Mouse (Mus musculus) spleen, adult 2 months (tissue): ENCODE data around the gene Fndc9. TPM values are rescaled to one million over a fixed set of nuclear protein-coding genes. Genes with fewer than 3 reads are reported as not detected.

Experiments used
- DNase-seq, 2 experiments: peaks; one replicate each; pipeline versions ENCODE4 v3.0.0 to v3.0.0-alpha.2; 2012 to 2021; ENCODE audit warnings: low spot score in 2 of 2, low read depth in 1 of 2
- H3K27ac ChIP-seq: fragments of 200-500 bp; 2 replicates; pipeline ENCODE4 v1.5.1; 2012; ENCODE audit warnings: low read length, inconsistent platforms; ENCODE audit not compliant: insufficient read depth
- H3K27me3 ChIP-seq: fragments of 200-500 bp; 2 replicates; pipeline ENCODE4 v1.6.1; 2012; ENCODE audit warnings: mild to moderate bottlenecking, moderate library complexity, low read length, inconsistent platforms; ENCODE audit not compliant: control insufficient read depth, insufficient read depth
- H3K36me3 ChIP-seq: fragments of 200-500 bp; 2 replicates; pipeline ENCODE4 v1.6.1; 2012; ENCODE audit warnings: mild to moderate bottlenecking, low read length, inconsistent platforms; ENCODE audit not compliant: control insufficient read depth, insufficient read depth
- H3K4me1 ChIP-seq: fragments of 200-500 bp; 2 replicates; pipeline ENCODE4 v1.6.1; 2011; ENCODE audit warnings: inconsistent platforms; ENCODE audit not compliant: control insufficient read depth, insufficient read depth, insufficient read length
- H3K4me3 ChIP-seq: fragments of 200-500 bp; 2 replicates; pipeline ENCODE4 v1.5.1; 2011; ENCODE audit warnings: mild to moderate bottlenecking, inconsistent platforms; ENCODE audit not compliant: insufficient read depth, insufficient read length; ENCODE audit errors: extremely low read depth
- CTCF ChIP-seq: fragments of 200-500 bp; IDR thresholded peaks from 2 replicates; pipeline ENCODE4 v1.5.1; 2011; ENCODE audit warnings: mild to moderate bottlenecking, inconsistent platforms; ENCODE audit not compliant: insufficient read depth, insufficient read length, insufficient replicate concordance; ENCODE audit errors: extremely low read depth
- POLR2A ChIP-seq: fragments of 200-500 bp; IDR thresholded peaks from 2 replicates; pipeline ENCODE4 v1.6.1; 2011; ENCODE audit warnings: low read depth, low read length, inconsistent platforms
- WGBS: fragments of 180-500 bp; shearing (Covaris S2); methylation state at CpG from one replicate; pipeline ENCODE4 v1.1.7; 2018; 5-methylcytosine and 5-hydroxymethylcytosine counted together
- polyA plus RNA-seq: library from polyadenylated mRNA; depleted of rRNA; stranded (reverse); fragments of >200 nt; gene quantifications from 2 replicates; pipeline ENCODE4 v1.2.3, GENCODE M21; 2012

The Fndc9 gene
- polyA plus RNA-seq, 1 experiment: not detected

GRCm38 (mm10) chr11:46245926-46246325 lies 10.6 kb downstream of the Fndc9 start:
- no peak overlapping the region for H3K27ac ChIP-seq
- WGBS: 75% methylated on average over 8 of the region's 8 CpGs
- no peaks in the 10 kb centered on the region for H3K4me1 ChIP-seq
- TF ChIP-seq POLR2A (no peak), CTCF (no peak)
- peaks cover 51% of the 10 kb centered on the region for H3K36me3 ChIP-seq
- H3K27me3 ChIP-seq: no peaks in the 10 kb centered on the region
- no peak overlapping the region for H3K4me3 ChIP-seq
- DNase-seq: no peak

- WGBS: 92% methylated on average over 7 of the region's 7 CpGs
- Histone ChIP-seq H3K27ac (no peak overlapping the region), H3K4me1 (no peaks in the 10 kb centered on the region), H3K4me3 (no peak overlapping the region), H3K36me3 (peaks cover 52% of the 10 kb centered on the region), H3K27me3 (no peaks in the 10 kb centered on the region)
- TF ChIP-seq CTCF: no peak
- TF ChIP-seq POLR2A: no peak
- DNase-seq: no peak
These were observed 11.1 kb downstream of the Fndc9 start for GRCm38 (mm10) chr11:46246393-46246792.

GRCm38 (mm10) chr11:46248352-46248751 lies 13.0 kb downstream of the Fndc9 start:
- TF ChIP-seq CTCF (no peak), POLR2A (no peak)
- Histone ChIP-seq H3K27ac (no peak overlapping the region), H3K4me1 (no peaks in the 10 kb centered on the region), H3K27me3 (no peaks in the 10 kb centered on the region), H3K4me3 (no peak overlapping the region), H3K36me3 (peaks cover 50% of the 10 kb centered on the region)
- WGBS: 72% methylated on average over 3 of the region's 3 CpGs
- DNase-seq: no peak

GRCm38 (mm10) chr11:46251994-46252393 lies 16.7 kb downstream of the Fndc9 start:
- peak in 1 of 2 experiments; percentile 62 for DNase-seq
- H3K36me3 ChIP-seq: peaks cover 44% of the 10 kb centered on the region
- H3K4me3 ChIP-seq: no peak overlapping the region
- WGBS: 41% methylated on average over 7 of the region's 7 CpGs
- H3K27ac ChIP-seq: no peak overlapping the region
- peak; percentile 87; the same call in 1 of the 2 replicates for TF ChIP-seq CTCF
- TF ChIP-seq POLR2A: no peak
- no peaks in the 10 kb centered on the region for H3K4me1 ChIP-seq
- no peaks in the 10 kb centered on the region for H3K27me3 ChIP-seq

- Histone ChIP-seq H3K27ac (no peak overlapping the region), H3K4me3 (no peak overlapping the region), H3K36me3 (peaks cover 49% of the 10 kb centered on the region), H3K27me3 (no peaks in the 10 kb centered on the region), H3K4me1 (no peaks in the 10 kb centered on the region)
- 100% methylated on average over 2 of the region's 2 CpGs for WGBS
- DNase-seq: no peak
- TF ChIP-seq POLR2A (no peak), CTCF (no peak)
These were observed 20.0 kb downstream of the Fndc9 start for GRCm38 (mm10) chr11:46255291-46255690.

- H3K27ac ChIP-seq: no peak overlapping the region
- 85% methylated on average over 4 of the region's 4 CpGs for WGBS
- no peak for DNase-seq
- H3K36me3 ChIP-seq: peaks cover 55% of the 10 kb centered on the region
- TF ChIP-seq POLR2A (no peak), CTCF (peak; percentile 32; the same call in 1 of the 2 replicates)
- no peaks in the 10 kb centered on the region for H3K27me3 ChIP-seq
- no peaks in the 10 kb centered on the region for H3K4me1 ChIP-seq
- no peak overlapping the region for H3K4me3 ChIP-seq
These were observed 22.9 kb downstream of the Fndc9 start for GRCm38 (mm10) chr11:46258207-46258606.

GRCm38 (mm10) chr11:46258749-46259148 lies 23.4 kb downstream of the Fndc9 start:
- no peak overlapping the region for H3K27ac ChIP-seq
- WGBS: 93% methylated on average over 8 of the region's 8 CpGs
- TF ChIP-seq CTCF (no peak), POLR2A (no peak)
- peaks cover 59% of the 10 kb centered on the region for H3K36me3 ChIP-seq
- no peak for DNase-seq
- no peak overlapping the region for H3K4me3 ChIP-seq
- H3K27me3 ChIP-seq: no peaks in the 10 kb centered on the region
- no peaks in the 10 kb centered on the region for H3K4me1 ChIP-seq
